Mouse (Mus musculus) mesoderm, embryonic 11.5 days (tissue): ENCODE data around the gene Vmn1r103.
"Not testable (repeated sequence)": the region's sequence is repeated elsewhere in the genome, so short reads cannot be mapped to it uniquely, and the experiment has no call there.

Experiments used
- DNase-seq: peaks from one replicate; pipeline ENCODE4 v3.0.0-alpha.2; 2012; ENCODE audit warnings: low read depth, low spot score

The Vmn1r103 gene

GRCm38 (mm10) chr7:20510434-20510833 lies at the start of gene Vmn1r103:
Vmn1r103 (minus strand) TSS chr7:20510534.
- DNase-seq, result not testable (repeated sequence)

- not testable (repeated sequence) for DNase-seq
These were observed 35.3 kb upstream of the Vmn1r103 start, which contains the start of gene Gm5726 for GRCm38 (mm10) chr7:20545657-20546056. Gm5726 (minus strand) TSS chr7:20545757.

- DNase-seq, result not testable (repeated sequence)
These were observed 23.2 kb upstream of the Vmn1r103 start, which contains the start of gene Vmn1r104 for GRCm38 (mm10) chr7:20533537-20533936. Vmn1r104 (plus strand) TSS chr7:20533837.

GRCm38 (mm10) chr7:20474825-20475224 lies 35.5 kb downstream of the Vmn1r103 start, which contains the start of gene Gm10670:
Gm10670 (minus strand) TSS chr7:20474925.
- DNase-seq, result not testable (repeated sequence)
